Mouse (Mus musculus) heart, embryonic 12.5 days (tissue): ENCODE measurements around the gene Arhgap35. TPM values are rescaled to one million over a fixed set of nuclear protein-coding genes. Genes with fewer than 3 reads are reported as not detected.
"Not testable (repeated sequence)": the region's sequence is repeated elsewhere in the genome, so short reads cannot be mapped to it uniquely, and the experiment has no call there.

Experiments
- ATAC-seq: fragments of 200-750 bp; cut with Nextera tagmentation; 2 replicates; pipeline ENCODE4 v1.8.0; 2017; ENCODE audit warnings: moderate TSS enrichment, moderate library complexity; ENCODE audit not compliant: insufficient number of reproducible peaks, low FRiP score
- H3K27ac ChIP-seq: fragments of 300-500 bp; sonication (generic); 2 replicates; pipeline ENCODE4 v1.5.1; 2016; ENCODE audit warnings: mild to moderate bottlenecking, moderate library complexity; ENCODE audit not compliant: poor library complexity, severe bottlenecking
- H3K27me3 ChIP-seq: fragments of 300-500 bp; sonication (generic); replicated peaks from 2 replicates; pipeline ENCODE4 v1.6.1; 2016; ENCODE audit warnings: mild to moderate bottlenecking, moderate library complexity
- H3K36me3 ChIP-seq: fragments of 300-500 bp; sonication (generic); 2 replicates; pipeline ENCODE4 v1.6.1; 2016; ENCODE audit warnings: mild to moderate bottlenecking, moderate library complexity
- H3K4me1 ChIP-seq: fragments of 300-500 bp; sonication (generic); replicated peaks from 2 replicates; pipeline ENCODE4 v1.6.1; 2016; ENCODE audit warnings: mild to moderate bottlenecking
- H3K4me2 ChIP-seq: fragments of 300-500 bp; sonication (generic); 2 replicates; pipeline ENCODE4 v1.6.1; 2016; ENCODE audit warnings: mild to moderate bottlenecking, moderate library complexity
- H3K4me3 ChIP-seq: fragments of 300-500 bp; sonication (generic); 2 replicates; pipeline ENCODE4 v1.5.1; 2016; ENCODE audit warnings: mild to moderate bottlenecking
- H3K9ac ChIP-seq: fragments of 300-500 bp; sonication (generic); 2 replicates; pipeline ENCODE4 v1.6.1; 2016; ENCODE audit warnings: mild to moderate bottlenecking, moderate library complexity
- H3K9me3 ChIP-seq: fragments of 300-500 bp; sonication (generic); replicated peaks from 2 replicates; pipeline ENCODE4 v1.6.1; 2016; ENCODE audit warnings: mild to moderate bottlenecking, moderate library complexity
- WGBS: fragments of 180-500 bp; shearing (Covaris S2); methylation state at CpG from one replicate; pipeline ENCODE4 v1.1.7; 2016; 5-methylcytosine and 5-hydroxymethylcytosine counted together
- polyA plus RNA-seq: library from polyadenylated mRNA; unstranded; fragments of >200 nt; fragmentation: Nextera tagmentation; extraction: Ambion mirVana; gene quantifications from 2 replicates; pipeline ENCODE4 v1.2.1, GENCODE M21; 2016

Gene Arhgap35
- polyA plus RNA-seq, 1 experiment from 2014 or later, result 20.3 TPM

GRCm38 (mm10) chr7:16623131-16623530 is 8.3 kb upstream of the Arhgap35 start:
- H3K27me3 ChIP-seq, result no peaks in the 10 kb centered on the region
- no peak for ATAC-seq
- peaks cover 13% of the 10 kb centered on the region; the same call in 1 of the 2 replicates for H3K4me1 ChIP-seq
- H3K4me2 ChIP-seq, result no peak overlapping the region
- 46% methylated on average over 4 of the region's 4 CpGs for WGBS
- H3K9me3 ChIP-seq, result no peaks in the 10 kb centered on the region
- H3K36me3 ChIP-seq, result no peaks in the 10 kb centered on the region
- H3K4me3 ChIP-seq, result no peak overlapping the region
- H3K27ac ChIP-seq, result no peak overlapping the region
- H3K9ac ChIP-seq, result no peak overlapping the region

GRCm38 (mm10) chr7:16621066-16621622 is 6.4 kb upstream of the Arhgap35 start:
- H3K9ac ChIP-seq, result peak overlapping the region; percentile 21; the same call in 1 of the 2 replicates
- no peak for ATAC-seq
- peak overlapping the region; percentile 28 for H3K27ac ChIP-seq
- no peak overlapping the region for H3K4me2 ChIP-seq
- H3K9me3 ChIP-seq, result no peaks in the 10 kb centered on the region
- H3K36me3 ChIP-seq, result no peaks in the 10 kb centered on the region
- no peaks in the 10 kb centered on the region for H3K27me3 ChIP-seq
- no peak overlapping the region for H3K4me3 ChIP-seq
- H3K4me1 ChIP-seq, result peaks cover 16% of the 10 kb centered on the region; the same call in 1 of the 2 replicates
- 44% methylated on average over 8 of the region's 8 CpGs for WGBS

GRCm38 (mm10) chr7:16618661-16619211 is 3.9 kb upstream of the Arhgap35 start:
- H3K4me1 ChIP-seq, result peaks cover 19% of the 10 kb centered on the region
- 1% methylated on average over 30 of the region's 30 CpGs for WGBS
- H3K27me3 ChIP-seq, result no peaks in the 10 kb centered on the region
- ATAC-seq, result no peak
- peak overlapping the region; percentile 30 for H3K4me3 ChIP-seq
- H3K9me3 ChIP-seq, result no peaks in the 10 kb centered on the region
- H3K36me3 ChIP-seq, result no peaks in the 10 kb centered on the region
- peak overlapping the region; percentile 56; the same call in 1 of the 2 replicates for H3K9ac ChIP-seq
- peak overlapping the region; percentile 31 for H3K27ac ChIP-seq
- H3K4me2 ChIP-seq, result peak overlapping the region; percentile 65

GRCm38 (mm10) chr7:16617045-16617444 is 2.3 kb upstream of the Arhgap35 start:
- Histone ChIP-seq H3K4me1 (peaks cover 33% of the 10 kb centered on the region), H3K9me3 (no peaks in the 10 kb centered on the region), H3K27ac (no peak overlapping the region), H3K36me3 (0 out of 2 replicates have a peak, but pooled peaks cover 3% of the 10 kb centered on the region), H3K9ac (no peak overlapping the region), H3K4me3 (no peak overlapping the region), H3K27me3 (no peaks in the 10 kb centered on the region), H3K4me2 (no peak overlapping the region)
- no peak for ATAC-seq
- 16% methylated on average over 2 of the region's 2 CpGs for WGBS

- no peaks in the 10 kb centered on the region for H3K27me3 ChIP-seq
- peak overlapping the region; percentile 95 for H3K9ac ChIP-seq
- H3K27ac ChIP-seq, result peak overlapping the region; percentile 99
- 0 out of 2 replicates have a peak, but pooled peaks cover 3% of the 10 kb centered on the region for H3K36me3 ChIP-seq
- peak overlapping the region; percentile 88 for H3K4me2 ChIP-seq
- peak overlapping the region; percentile 67 for H3K4me3 ChIP-seq
- peak; percentile 59 for ATAC-seq
- no peaks in the 10 kb centered on the region for H3K9me3 ChIP-seq
- peaks cover 55% of the 10 kb centered on the region for H3K4me1 ChIP-seq
- under 1% methylated on average over 54 of the region's 101 CpGs for WGBS
Measured at GRCm38 (mm10) chr7:16614171-16614887, 464 bp downstream of the Arhgap35 start.

GRCm38 (mm10) chr7:16613461-16614170 is 1.2 kb downstream of the Arhgap35 start:
- Histone ChIP-seq H3K27me3 (no peaks in the 10 kb centered on the region), H3K4me2 (peak overlapping the region; percentile 88), H3K27ac (peak overlapping the region; percentile 99), H3K9ac (peak overlapping the region; percentile 95), H3K9me3 (no peaks in the 10 kb centered on the region), H3K4me3 (peak overlapping the region; percentile 67), H3K36me3 (0 out of 2 replicates have a peak, but pooled peaks cover 3% of the 10 kb centered on the region), H3K4me1 (peaks cover 55% of the 10 kb centered on the region)
- 2% methylated on average over 20 of the region's 20 CpGs for WGBS
- no peak for ATAC-seq

GRCm38 (mm10) chr7:16610345-16610744 is 4.4 kb downstream of the Arhgap35 start:
- Histone ChIP-seq H3K4me1 (peaks cover 43% of the 10 kb centered on the region), H3K4me3 (no peak overlapping the region), H3K27me3 (no peaks in the 10 kb centered on the region), H3K9me3 (no peaks in the 10 kb centered on the region), H3K9ac (no peak overlapping the region), H3K27ac (peak overlapping the region; percentile 35; the same call in 1 of the 2 replicates), H3K4me2 (no peak overlapping the region), H3K36me3 (0 out of 2 replicates have a peak, but pooled peaks cover 6% of the 10 kb centered on the region)
- no peak for ATAC-seq
- WGBS, result 57% methylated on average over 2 of the region's 2 CpGs

- Histone ChIP-seq H3K27ac (no peak overlapping the region), H3K27me3 (no peaks in the 10 kb centered on the region), H3K36me3 (peaks cover 12% of the 10 kb centered on the region), H3K4me2 (no peak overlapping the region), H3K9ac (no peak overlapping the region), H3K4me3 (no peak overlapping the region), H3K9me3 (no peaks in the 10 kb centered on the region), H3K4me1 (peaks cover 43% of the 10 kb centered on the region)
- no peak for ATAC-seq
- 79% methylated on average over 1 of the region's 1 CpGs for WGBS
Measured at GRCm38 (mm10) chr7:16608961-16609360, 5.8 kb downstream of the Arhgap35 start.

GRCm38 (mm10) chr7:16608046-16608445 is 6.7 kb downstream of the Arhgap35 start:
- H3K9ac ChIP-seq, result no peak overlapping the region
- peaks cover 15% of the 10 kb centered on the region for H3K36me3 ChIP-seq
- H3K4me1 ChIP-seq, result peaks cover 40% of the 10 kb centered on the region
- 90% methylated on average over 1 of the region's 1 CpGs for WGBS
- no peak for ATAC-seq
- no peak overlapping the region for H3K4me3 ChIP-seq
- H3K9me3 ChIP-seq, result no peaks in the 10 kb centered on the region
- no peaks in the 10 kb centered on the region for H3K27me3 ChIP-seq
- no peak overlapping the region for H3K4me2 ChIP-seq
- H3K27ac ChIP-seq, result no peak overlapping the region

GRCm38 (mm10) chr7:16606808-16607207 is 8.0 kb downstream of the Arhgap35 start:
- 90% methylated on average over 4 of the region's 4 CpGs for WGBS
- not testable (repeated sequence) for H3K9ac ChIP-seq, H3K27ac ChIP-seq, H3K4me2 ChIP-seq, H3K4me3 ChIP-seq, H3K9me3 ChIP-seq, ATAC-seq, H3K27me3 ChIP-seq
- Histone ChIP-seq H3K36me3 (peaks cover 12% of the 10 kb centered on the region), H3K4me1 (peaks cover 41% of the 10 kb centered on the region)

- H3K4me2 ChIP-seq, result no peak overlapping the region
- 84% methylated on average over 1 of the region's 1 CpGs for WGBS
- no peak overlapping the region for H3K9ac ChIP-seq
- H3K36me3 ChIP-seq, result peaks cover 12% of the 10 kb centered on the region
- no peak overlapping the region for H3K4me3 ChIP-seq
- no peak for ATAC-seq
- H3K4me1 ChIP-seq, result peaks cover 36% of the 10 kb centered on the region
- H3K27ac ChIP-seq, result no peak overlapping the region
- H3K27me3 ChIP-seq, result no peaks in the 10 kb centered on the region
- no peaks in the 10 kb centered on the region for H3K9me3 ChIP-seq
Measured at GRCm38 (mm10) chr7:16604141-16604540, 10.7 kb downstream of the Arhgap35 start.
